Mouse (Mus musculus): ENCODE measurements at regions not wholly inside any gene's neighbourhood (a gene's known extent, or its start where the extent isn't known, plus 50 kb on each side); places are given as distances from the start of the nearest gene placed in this dataset.
A peak's percentile ranks its signal among the peaks of the same experiment; 100 is the strongest.

DNA sequence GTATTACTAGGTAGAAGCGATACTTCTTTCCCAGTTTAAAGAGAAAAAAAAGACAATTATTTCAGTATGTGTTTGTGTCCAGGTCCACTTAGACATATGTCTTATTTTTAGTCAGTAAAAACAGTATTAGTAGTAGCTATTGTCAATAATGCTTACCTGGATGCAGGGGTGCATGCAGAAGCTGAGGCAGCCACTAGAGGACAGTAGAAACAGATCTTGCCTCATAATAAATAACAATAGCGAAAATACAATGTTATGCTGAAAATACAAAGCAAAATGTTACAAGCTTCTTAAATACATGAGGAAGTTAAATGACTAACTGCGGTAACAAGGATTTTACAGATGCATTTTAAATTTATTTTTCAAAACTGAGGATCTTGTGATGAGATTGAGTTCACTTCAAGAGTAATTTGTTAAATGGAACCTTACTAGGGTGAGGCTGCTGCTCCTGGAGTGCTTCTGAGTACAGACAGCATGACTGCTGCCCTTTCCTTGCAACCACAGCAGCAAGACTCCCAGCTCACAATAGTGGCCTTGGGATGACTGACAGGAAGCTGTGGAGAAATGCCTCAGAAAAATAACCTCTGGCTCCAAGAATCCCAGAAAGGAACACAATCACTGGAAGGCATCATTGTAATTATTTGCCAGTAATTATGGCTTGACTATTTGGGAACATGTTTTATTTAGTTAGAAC, 728.8 kb downstream of the Brinp3 start:
- Histone ChIP-seq H3K4me1 (ENCODE audit: insufficient read depth, low read depth, low read length) (no peaks in the 10 kb centered on the region), H3K4me2 (replicated peaks; ENCODE audit: low read depth, low read length) (no peak overlapping the region), H3K36me3 (ENCODE audit: insufficient read depth, low read length) (no peaks in the 10 kb centered on the region), H3K27ac (ENCODE audit: low read length) (no peak overlapping the region), H3K4me3 (ENCODE audit: low read depth, low read length) (no peak overlapping the region), H3K9ac (replicated peaks; ENCODE audit: low read depth) (no peak overlapping the region), H3K9me3 (ENCODE audit: low read length) (no peaks in the 10 kb centered on the region), H3K27me3 (replicated peaks; ENCODE audit: insufficient read depth, low read length) (no peaks in the 10 kb centered on the region)
- WGBS = 69% methylated on average over 3 of the region's 3 CpGs
- ATAC-seq (no peak), DNase-seq (ENCODE audit: low spot score) (no peak)
- TF ChIP-seq EP300 (IDR thresholded peaks at IDR 0.05) = no peak
- peak; percentile 17; the same call in 1 of the 2 replicates for TF ChIP-seq CTCF (IDR thresholded peaks at IDR 0.05)

DNA sequence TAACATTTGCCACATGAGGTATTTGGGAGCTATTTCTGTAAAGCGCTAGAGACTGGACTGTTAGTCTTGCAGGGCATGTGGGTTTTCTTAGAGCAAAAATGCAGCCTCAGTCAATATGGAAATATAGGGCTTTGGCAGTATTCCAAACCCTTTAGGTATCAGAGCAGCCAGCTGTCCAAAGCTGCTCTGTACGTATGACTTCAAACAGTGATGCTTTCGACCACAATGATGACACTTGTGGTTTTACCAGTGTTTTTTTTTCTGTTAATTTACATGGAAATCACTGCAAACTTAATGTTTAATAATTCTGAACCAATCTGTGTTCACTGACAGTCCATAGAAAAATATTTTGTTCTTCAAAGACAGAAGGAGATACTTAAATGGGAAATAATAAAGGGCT, 743.0 kb downstream of the Brinp3 start:
- no peak overlapping the region for H3K27ac ChIP-seq (ENCODE audit: low read length)
- H3K4me3 ChIP-seq (ENCODE audit: low read depth, low read length) = no peak overlapping the region
- DNase-seq (ENCODE audit: low spot score) = no peak
- no peak for TF ChIP-seq CTCF (IDR thresholded peaks at IDR 0.05)
- no peak for TF ChIP-seq EP300 (IDR thresholded peaks at IDR 0.05)
- no peaks in the 10 kb centered on the region for H3K36me3 ChIP-seq (ENCODE audit: insufficient read depth, low read length)
- no peak for ATAC-seq
- no peak overlapping the region for H3K9ac ChIP-seq (replicated peaks; ENCODE audit: low read depth)
- 57% methylated on average over 3 of the region's 3 CpGs for WGBS
- H3K9me3 ChIP-seq (ENCODE audit: low read length) = no peaks in the 10 kb centered on the region
- H3K4me2 ChIP-seq (replicated peaks; ENCODE audit: low read depth, low read length) = no peak overlapping the region
- no peaks in the 10 kb centered on the region for H3K4me1 ChIP-seq (ENCODE audit: insufficient read depth, low read depth, low read length)
- H3K27me3 ChIP-seq (replicated peaks; ENCODE audit: insufficient read depth, low read length) = no peaks in the 10 kb centered on the region

- Histone ChIP-seq H3K36me3 (ENCODE audit: insufficient read depth, low read length) (no peaks in the 10 kb centered on the region), H3K27me3 (replicated peaks; ENCODE audit: insufficient read depth, low read length) (no peaks in the 10 kb centered on the region), H3K4me3 (ENCODE audit: low read depth, low read length) (no peak overlapping the region), H3K4me1 (ENCODE audit: insufficient read depth, low read depth, low read length) (no peaks in the 10 kb centered on the region), H3K9ac (replicated peaks; ENCODE audit: low read depth) (no peak overlapping the region), H3K27ac (ENCODE audit: low read length) (no peak overlapping the region), H3K9me3 (ENCODE audit: low read length) (no peaks in the 10 kb centered on the region), H3K4me2 (replicated peaks; ENCODE audit: low read depth, low read length) (no peak overlapping the region)
- WGBS = 72% methylated on average over 3 of the region's 3 CpGs
- TF ChIP-seq CTCF (IDR thresholded peaks at IDR 0.05) = no peak
- DNase-seq (ENCODE audit: low spot score) (no peak), ATAC-seq (no peak)
These were observed 744.5 kb downstream of the Brinp3 start for GRCm38 (mm10) chr1:147239108-147239507.

DNA sequence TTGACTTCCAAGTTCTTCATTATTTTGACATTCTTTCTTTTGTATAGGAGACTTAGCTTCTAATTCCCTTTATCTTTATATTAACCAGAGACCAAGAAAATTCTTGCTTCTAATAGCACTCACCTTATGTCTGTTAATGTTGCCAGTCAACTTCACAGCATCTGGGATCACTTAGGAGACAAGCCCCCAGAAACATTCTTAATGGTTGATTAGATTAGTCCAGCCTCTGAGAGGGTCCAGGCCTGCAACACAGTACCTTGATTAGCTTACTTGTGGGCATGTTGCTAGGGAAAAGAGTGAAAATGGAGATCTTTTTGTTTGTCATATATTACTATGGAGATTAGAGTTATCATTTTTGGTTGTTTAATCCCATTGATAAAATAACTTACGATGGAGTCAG, 778.8 kb downstream of the Brinp3 start:
- no peak overlapping the region for H3K4me2 ChIP-seq (replicated peaks; ENCODE audit: low read depth, low read length)
- no peaks in the 10 kb centered on the region for H3K4me1 ChIP-seq (ENCODE audit: insufficient read depth, low read depth, low read length)
- 87% methylated on average over 1 of the region's 1 CpGs for WGBS
- H3K36me3 ChIP-seq (ENCODE audit: insufficient read depth, low read length) = no peaks in the 10 kb centered on the region
- no peak overlapping the region for H3K27ac ChIP-seq (ENCODE audit: low read length)
- no peak for TF ChIP-seq CTCF (IDR thresholded peaks at IDR 0.05)
- no peak for TF ChIP-seq EP300 (IDR thresholded peaks at IDR 0.05)
- DNase-seq (ENCODE audit: low spot score) = no peak
- H3K9ac ChIP-seq (replicated peaks; ENCODE audit: low read depth) = no peak overlapping the region
- no peaks in the 10 kb centered on the region for H3K27me3 ChIP-seq (replicated peaks; ENCODE audit: insufficient read depth, low read length)
- H3K9me3 ChIP-seq (ENCODE audit: low read length) = no peaks in the 10 kb centered on the region
- no peak overlapping the region for H3K4me3 ChIP-seq (ENCODE audit: low read depth, low read length)
- ATAC-seq = no peak

- 80% methylated on average over 3 of the region's 3 CpGs for WGBS
- Histone ChIP-seq H3K27ac (ENCODE audit: low read length) (no peak overlapping the region), H3K9ac (replicated peaks; ENCODE audit: low read depth) (no peak overlapping the region), H3K9me3 (ENCODE audit: low read length) (no peaks in the 10 kb centered on the region), H3K4me3 (ENCODE audit: low read depth, low read length) (no peak overlapping the region), H3K4me1 (ENCODE audit: insufficient read depth, low read depth, low read length) (no peaks in the 10 kb centered on the region), H3K36me3 (ENCODE audit: insufficient read depth, low read length) (no peaks in the 10 kb centered on the region), H3K27me3 (replicated peaks; ENCODE audit: insufficient read depth, low read length) (no peaks in the 10 kb centered on the region), H3K4me2 (replicated peaks; ENCODE audit: low read depth, low read length) (no peak overlapping the region)
- no peak for TF ChIP-seq CTCF (IDR thresholded peaks at IDR 0.05)
- no peak for TF ChIP-seq EP300 (IDR thresholded peaks at IDR 0.05)
- no peak for DNase-seq (ENCODE audit: low spot score)
- ATAC-seq = no peak
These were observed 796.6 kb downstream of the Brinp3 start for GRCm38 (mm10) chr1:147291119-147291518.

GRCm38 (mm10) chr1:147309246-147309645, 814.7 kb downstream of the Brinp3 start:
- 60% methylated on average over 1 of the region's 1 CpGs for WGBS
- no peak for TF ChIP-seq EP300 (IDR thresholded peaks at IDR 0.05)
- TF ChIP-seq CTCF (IDR thresholded peaks at IDR 0.05) = no peak
- Histone ChIP-seq H3K4me2 (replicated peaks; ENCODE audit: low read depth, low read length) (no peak overlapping the region), H3K9me3 (ENCODE audit: low read length) (no peaks in the 10 kb centered on the region), H3K27ac (ENCODE audit: low read length) (no peak overlapping the region), H3K27me3 (replicated peaks; ENCODE audit: insufficient read depth, low read length) (no peaks in the 10 kb centered on the region), H3K4me1 (ENCODE audit: insufficient read depth, low read depth, low read length) (no peaks in the 10 kb centered on the region), H3K9ac (replicated peaks; ENCODE audit: low read depth) (no peak overlapping the region), H3K36me3 (ENCODE audit: insufficient read depth, low read length) (no peaks in the 10 kb centered on the region), H3K4me3 (ENCODE audit: low read depth, low read length) (no peak overlapping the region)
- DNase-seq (ENCODE audit: low spot score) (no peak), ATAC-seq (no peak)
